Mouse (Mus musculus) megakaryocyte, embryonic 14.5 days (primary cell): ENCODE measurements at regions not wholly inside any gene's neighbourhood (a gene's known extent, or its start where the extent isn't known, plus 50 kb on each side); places are given as distances from the start of the nearest gene placed in this dataset.

Experiments used
- FLI1 ChIP-seq: IDR thresholded peaks from 2 replicates; pipeline ENCODE4 v1.6.1; 2012; ENCODE audit warnings: low read length, inconsistent platforms, mixed read lengths
- GATA1 ChIP-seq: IDR thresholded peaks from 3 replicates; pipeline ENCODE4 v1.6.1; 2012; ENCODE audit warnings: mixed read lengths, low read length, inconsistent platforms, borderline replicate concordance

GRCm38 (mm10) chr12:79886494-79886893 is 226.3 kb downstream of the Zfp36l1 start:
- TF ChIP-seq GATA1 (no peak), FLI1 (no peak)
